Mouse (Mus musculus) kidney, adult 2 months (tissue): ENCODE results near the gene Rnf145. TPM values are rescaled to one million over a fixed set of nuclear protein-coding genes. Genes with fewer than 3 reads are reported as not detected.

Experiments used
- DNase-seq: peaks from one replicate; pipeline ENCODE4 v3.0.0; 2021
- H3K27ac ChIP-seq: fragments of 200-500 bp; 2 replicates; pipeline ENCODE4 v1.5.1; 2012; ENCODE audit warnings: low read depth, low read length, control low read depth, inconsistent platforms; ENCODE audit not compliant: insufficient read depth
- H3K27me3 ChIP-seq: fragments of 200-500 bp; replicated peaks from 2 replicates; pipeline ENCODE4 v1.6.1; 2012; ENCODE audit warnings: mild to moderate bottlenecking, moderate library complexity, low read length, inconsistent platforms; ENCODE audit not compliant: control insufficient read depth, insufficient read depth
- H3K36me3 ChIP-seq: fragments of 200-500 bp; 2 replicates; pipeline ENCODE4 v1.6.1; 2012; ENCODE audit warnings: mild to moderate bottlenecking, moderate library complexity, low read length, inconsistent platforms; ENCODE audit not compliant: control insufficient read depth, insufficient read depth
- H3K4me1 ChIP-seq: fragments of 200-500 bp; 2 replicates; pipeline ENCODE4 v1.6.1; 2011; ENCODE audit warnings: low read length; ENCODE audit not compliant: control insufficient read depth, insufficient read depth
- H3K4me3 ChIP-seq: fragments of 200-500 bp; 2 replicates; pipeline ENCODE4 v1.5.1; 2011; ENCODE audit warnings: mild to moderate bottlenecking, low read depth, low read length, control low read depth; ENCODE audit not compliant: insufficient read depth
- CTCF ChIP-seq: fragments of 200-500 bp; conservative IDR thresholded peaks from 2 replicates; pipeline ENCODE4 v1.5.1; 2011; ENCODE audit warnings: low read depth, mild to moderate bottlenecking, control low read depth, low read length, moderate library complexity, mixed read lengths; ENCODE audit not compliant: insufficient read depth, insufficient read length
- POLR2A ChIP-seq: fragments of 200-500 bp; IDR thresholded peaks from one replicate; pipeline ENCODE4 v1.6.1; 2011; ENCODE audit warnings: low read depth, low read length, control low read depth
- WGBS: fragments of 180-500 bp; shearing (Covaris S2); methylation state at CpG from one replicate; pipeline ENCODE4 v1.1.7; 2018; 5-methylcytosine and 5-hydroxymethylcytosine counted together
- polyA plus RNA-seq: library from polyadenylated mRNA; depleted of rRNA; stranded (reverse); fragments of >200 nt; gene quantifications from 2 replicates; pipeline ENCODE4 v1.2.3, GENCODE M21; 2012

Rnf145 gene
- polyA plus RNA-seq, 1 experiment, result 62.1 TPM

- peaks cover 12% of the 10 kb centered on the region for H3K4me1 ChIP-seq
- TF ChIP-seq CTCF, result no peak
- TF ChIP-seq POLR2A, result no peak
- WGBS, result 17% methylated on average over 7 of the region's 7 CpGs
- H3K27ac ChIP-seq, result 0 out of 2 replicates have a peak overlapping the region, but pooled peaks have one; percentile 1
- peak; percentile 62 for DNase-seq
- H3K36me3 ChIP-seq, result no peaks in the 10 kb centered on the region; the same call in 1 of the 2 replicates
- no peaks in the 10 kb centered on the region for H3K27me3 ChIP-seq
- no peak overlapping the region for H3K4me3 ChIP-seq
Measured at GRCm38 (mm10) chr11:44545181-44545580, 26.4 kb downstream of the Rnf145 start.

DNA sequence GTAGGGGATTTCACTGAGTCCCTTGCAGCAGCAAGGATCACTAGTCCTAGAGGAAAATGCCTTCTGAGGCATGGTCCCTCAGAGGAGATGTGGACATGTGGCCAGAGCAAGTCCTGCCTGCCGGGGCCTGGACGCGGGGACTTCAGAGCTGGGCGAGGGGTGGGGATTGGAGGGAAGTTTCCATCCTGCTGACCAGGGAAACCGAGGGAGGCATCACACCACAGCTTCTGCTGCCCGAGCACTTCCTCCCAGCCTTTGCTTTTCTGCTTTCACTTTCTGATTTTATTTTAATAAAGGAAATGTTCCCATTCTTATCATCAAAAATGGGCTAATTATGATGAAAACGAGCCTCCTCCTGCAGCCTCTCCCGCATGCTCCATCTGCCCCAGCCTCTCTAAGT, 27.5 kb downstream of the Rnf145 start:
- TF ChIP-seq CTCF (no peak), POLR2A (no peak)
- WGBS, result 47% methylated on average over 8 of the region's 8 CpGs
- Histone ChIP-seq H3K36me3 (no peaks in the 10 kb centered on the region; the same call in 1 of the 2 replicates), H3K27ac (peak overlapping the region; percentile 82), H3K4me1 (peaks cover 12% of the 10 kb centered on the region), H3K27me3 (no peaks in the 10 kb centered on the region), H3K4me3 (peak overlapping the region; percentile 7; the same call in 1 of the 2 replicates)
- DNase-seq, result peak; percentile 46

DNA sequence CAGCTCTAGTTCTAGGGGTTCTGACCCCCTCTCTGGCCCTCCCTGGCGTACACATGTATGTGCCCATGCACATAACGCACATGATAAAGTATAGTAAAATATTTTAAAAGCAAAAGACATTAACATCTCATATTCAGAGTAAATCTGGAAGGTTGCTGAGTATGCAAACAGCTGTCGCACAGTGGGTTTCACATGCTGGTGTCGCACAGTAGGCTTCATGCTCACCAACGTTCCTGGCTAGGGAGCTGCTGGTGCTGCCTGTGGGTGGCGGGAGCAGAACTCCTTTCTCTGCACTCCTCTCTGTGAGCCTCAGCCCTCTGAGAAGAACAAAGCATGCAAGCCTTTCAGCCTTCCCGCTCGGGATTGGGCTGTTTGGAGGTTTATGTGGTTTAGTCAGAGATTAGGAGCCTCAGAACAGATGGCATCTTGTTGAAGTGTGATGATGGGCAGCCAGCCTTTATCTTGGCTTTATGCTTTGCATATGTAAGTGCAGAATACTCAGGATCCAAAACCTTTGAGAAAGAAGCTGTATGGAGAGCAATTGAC, 29.0 kb downstream of the Rnf145 start:
- no peak for DNase-seq
- TF ChIP-seq CTCF, result no peak
- no peak for TF ChIP-seq POLR2A
- no peaks in the 10 kb centered on the region for H3K27me3 ChIP-seq
- H3K4me1 ChIP-seq, result peaks cover 12% of the 10 kb centered on the region
- no peak overlapping the region for H3K27ac ChIP-seq
- peaks cover 3% of the 10 kb centered on the region; the same call in 1 of the 2 replicates for H3K36me3 ChIP-seq
- no peak overlapping the region for H3K4me3 ChIP-seq
- WGBS, result 92% methylated on average over 8 of the region's 8 CpGs

DNA sequence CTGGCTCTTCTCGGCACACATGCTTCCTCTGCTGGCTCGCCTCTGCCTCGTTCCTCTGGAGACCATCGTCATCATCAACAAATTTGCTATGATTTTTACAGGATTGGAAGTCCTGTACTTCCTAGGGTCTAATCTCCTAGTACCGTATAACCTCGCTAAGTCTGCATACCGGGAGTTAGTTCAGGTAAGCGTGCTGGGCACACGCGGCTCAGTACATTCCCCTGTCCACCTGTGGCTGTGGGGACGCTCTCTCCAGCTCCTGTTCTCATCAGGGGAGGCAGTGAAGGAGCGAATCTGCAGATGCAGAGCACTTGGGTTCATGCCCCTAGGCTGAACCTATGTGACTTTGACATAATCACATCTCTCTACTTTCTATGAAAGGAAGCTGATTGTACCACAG, 30.1 kb downstream of the Rnf145 start:
- H3K4me1 ChIP-seq, result peaks cover 9% of the 10 kb centered on the region
- no peak for DNase-seq
- H3K27me3 ChIP-seq, result no peaks in the 10 kb centered on the region
- no peak for TF ChIP-seq CTCF
- TF ChIP-seq POLR2A, result no peak
- no peak overlapping the region for H3K27ac ChIP-seq
- 94% methylated on average over 12 of the region's 12 CpGs for WGBS
- H3K36me3 ChIP-seq, result peaks cover 3% of the 10 kb centered on the region; the same call in 1 of the 2 replicates
- H3K4me3 ChIP-seq, result no peak overlapping the region

DNA sequence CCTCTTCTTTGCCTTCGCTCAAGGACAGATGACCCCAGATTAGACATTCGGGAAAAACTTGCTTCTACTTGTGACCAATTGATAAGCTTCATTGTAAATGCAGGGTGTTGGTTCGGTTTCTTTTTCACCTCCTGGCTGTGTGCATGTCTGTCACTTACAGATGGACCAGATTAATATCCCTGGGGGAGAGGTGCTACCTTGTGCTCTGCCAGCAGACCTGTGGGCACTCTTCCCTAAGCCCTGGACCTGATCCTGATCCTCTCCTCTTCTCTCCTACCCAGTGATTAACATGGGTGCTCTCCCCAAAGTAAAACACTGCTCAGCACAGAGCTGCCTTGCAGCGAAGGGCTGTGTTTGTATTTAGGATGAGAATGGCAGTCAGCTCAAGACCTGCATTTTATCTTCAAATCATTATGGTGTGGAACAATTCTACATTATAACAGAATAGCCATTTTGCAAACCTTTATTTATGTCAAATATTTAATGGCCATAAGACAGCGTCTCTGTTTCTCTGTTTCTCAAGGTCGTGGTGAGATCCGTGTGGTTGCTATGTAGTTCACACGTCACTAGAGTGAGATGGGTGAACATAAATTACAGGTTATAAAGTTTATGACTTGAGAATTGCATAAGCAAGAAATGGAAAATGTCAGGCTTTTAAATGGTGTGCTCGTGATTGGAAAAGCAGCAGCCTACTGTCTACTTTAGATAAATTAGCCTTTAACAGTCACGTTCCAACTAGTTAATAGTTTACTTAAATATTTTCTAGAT, 30.9 kb downstream of the Rnf145 start:
- H3K4me3 ChIP-seq, result no peak overlapping the region
- TF ChIP-seq CTCF (no peak), POLR2A (no peak)
- WGBS, result 72% methylated on average over 10 of the region's 10 CpGs
- DNase-seq, result no peak
- H3K27me3 ChIP-seq, result no peaks in the 10 kb centered on the region
- no peak overlapping the region for H3K27ac ChIP-seq
- H3K36me3 ChIP-seq, result peaks cover 3% of the 10 kb centered on the region; the same call in 1 of the 2 replicates
- H3K4me1 ChIP-seq, result peaks cover 5% of the 10 kb centered on the region; the same call in 1 of the 2 replicates

DNA sequence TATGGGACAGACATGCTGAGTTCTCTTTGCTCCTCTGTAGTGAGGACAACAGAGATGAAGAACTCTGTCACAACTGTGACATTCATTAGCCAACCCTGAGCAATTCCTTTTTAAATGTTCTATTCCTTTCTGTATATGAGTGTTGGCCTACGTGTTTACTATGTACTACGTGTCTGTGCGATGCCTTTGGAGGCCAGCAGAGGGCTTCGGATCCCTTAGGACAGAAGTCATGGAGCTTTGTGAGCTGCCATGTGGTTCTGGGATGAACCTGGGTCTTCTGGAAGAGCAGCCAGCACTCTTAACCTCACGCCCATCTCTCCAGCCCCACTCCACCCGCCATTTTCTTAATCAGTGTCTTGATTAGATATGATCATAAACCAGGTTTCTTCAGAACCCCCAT, 32.2 kb downstream of the Rnf145 start:
- Histone ChIP-seq H3K27me3 (no peaks in the 10 kb centered on the region), H3K27ac (no peak overlapping the region), H3K36me3 (peaks cover 3% of the 10 kb centered on the region; the same call in 1 of the 2 replicates), H3K4me3 (no peak overlapping the region), H3K4me1 (0 out of 2 replicates have a peak, but pooled peaks cover 2% of the 10 kb centered on the region)
- WGBS, result 89% methylated on average over 6 of the region's 6 CpGs
- TF ChIP-seq CTCF, result peak; percentile 49
- TF ChIP-seq POLR2A, result no peak
- peak; percentile 34 for DNase-seq

DNA sequence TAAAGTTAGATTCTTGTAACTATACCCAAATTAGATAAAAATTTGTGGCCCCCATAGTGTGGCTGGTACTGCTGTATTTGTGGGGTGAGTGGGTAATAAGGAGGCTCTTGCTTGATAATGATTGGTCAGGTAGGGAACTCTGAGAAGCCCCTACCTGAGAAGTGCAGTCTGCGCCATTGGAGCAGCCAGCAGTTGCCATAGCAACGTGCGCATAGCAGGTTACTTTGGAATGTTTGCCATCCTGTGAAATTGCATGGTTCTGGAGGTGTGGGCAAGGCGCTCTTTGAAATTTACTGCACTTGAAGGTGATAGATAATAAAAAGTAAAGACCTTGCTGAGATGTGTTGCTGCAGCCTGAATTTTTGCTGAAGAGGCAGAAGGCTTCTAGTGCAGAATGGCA, 35.6 kb downstream of the Rnf145 start:
- no peak overlapping the region for H3K4me3 ChIP-seq
- no peak for DNase-seq
- 94% methylated on average over 4 of the region's 4 CpGs for WGBS
- H3K4me1 ChIP-seq, result no peaks in the 10 kb centered on the region
- peaks cover 3% of the 10 kb centered on the region; the same call in 1 of the 2 replicates for H3K36me3 ChIP-seq
- H3K27ac ChIP-seq, result no peak overlapping the region
- no peak for TF ChIP-seq CTCF
- TF ChIP-seq POLR2A, result no peak
- no peaks in the 10 kb centered on the region for H3K27me3 ChIP-seq
